Mouse (Mus musculus) lung, adult 2 months (tissue): ENCODE results near the gene Hist1h2af.

ENCODE experiments used
- CTCF ChIP-seq: fragments of 200-500 bp; IDR thresholded peaks from 2 replicates; pipeline ENCODE4 v1.5.1; 2011; ENCODE audit warnings: mild to moderate bottlenecking, low read length, control low read depth; ENCODE audit not compliant: insufficient read depth
- POLR2A ChIP-seq: fragments of 200-500 bp; IDR thresholded peaks from 2 replicates; pipeline ENCODE4 v1.6.1; 2011; ENCODE audit warnings: low read depth, mild to moderate bottlenecking, control low read depth, low read length, borderline replicate concordance; ENCODE audit errors: extremely low read depth

DNA sequence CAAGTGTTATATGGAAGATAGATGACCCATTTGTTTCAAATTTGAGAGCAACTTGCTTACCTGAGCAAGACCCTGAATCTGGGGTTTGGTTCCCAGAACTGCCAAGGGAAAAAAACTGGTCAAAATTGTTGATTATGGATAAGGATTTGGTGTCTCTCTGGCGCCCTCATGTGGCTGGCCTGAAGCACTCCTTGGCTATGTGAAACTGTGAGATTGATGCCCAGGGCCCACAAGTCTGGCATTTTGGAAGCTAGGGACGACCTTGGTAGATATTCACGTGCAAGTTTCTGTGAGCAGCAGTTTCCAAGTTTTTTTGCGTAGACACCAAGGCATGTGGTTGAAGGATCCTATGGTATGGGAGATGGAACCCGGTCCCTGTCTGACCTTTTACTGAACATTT, 9.1 kb upstream of the Hist1h2af start:
- no peak for TF ChIP-seq POLR2A
- peak; percentile 91 for TF ChIP-seq CTCF
